Mouse (Mus musculus) CH12.LX (cell line): ENCODE data around the gene Slc9a9. TPM values are rescaled to one million over a fixed set of nuclear protein-coding genes. Genes with fewer than 3 reads are reported as not detected.

Source experiments
- DNase-seq: peaks from one replicate; pipeline ENCODE4 v3.0.0-alpha.2; 2013; ENCODE audit errors: extremely low read depth
- H3K27ac ChIP-seq: 2 replicates; pipeline ENCODE4 v1.5.1; 2012; ENCODE audit warnings: low read depth, mild to moderate bottlenecking, control low read depth, moderate library complexity; ENCODE audit not compliant: insufficient read depth
- H3K27me3 ChIP-seq: replicated peaks from 2 replicates; pipeline ENCODE3; 2012; ENCODE audit warnings: inconsistent platforms
- H3K36me3 ChIP-seq, 2 experiments: replicated peaks in 1 of 2; 2 replicates each; pipeline versions ENCODE3 to v1.6.1; 2012; ENCODE audit warnings: inconsistent platforms in 1 of 2, low read length in 1 of 2, mild to moderate bottlenecking in 1 of 2, mixed read lengths in 1 of 2, moderate library complexity in 1 of 2; ENCODE audit not compliant: control insufficient read depth in 1 of 2, insufficient read depth in 1 of 2
- H3K4me1 ChIP-seq, 2 experiments: 2 replicates each; pipeline ENCODE4 v1.6.1; 2012; ENCODE audit warnings: inconsistent platforms in 1 of 2, moderate library complexity in 1 of 2; ENCODE audit not compliant: insufficient read depth in 2 of 2, control insufficient read depth in 1 of 2
- H3K4me2 ChIP-seq: 2 replicates; pipeline ENCODE4 v1.6.1; 2012; ENCODE audit warnings: low read depth, mild to moderate bottlenecking, control low read depth; ENCODE audit not compliant: poor library complexity, insufficient read depth, severe bottlenecking
- H3K4me3 ChIP-seq, 3 experiments: fragments of 150-350 bp in 1 of 3; sonication (generic) in 1 of 3; replicated peaks in 1 of 3; 2 replicates each; pipeline versions ENCODE3 to v1.5.1; 2011 to 2012; ENCODE audit warnings: low read depth in 2 of 3, low read length in 2 of 3, mild to moderate bottlenecking in 2 of 3, moderate library complexity in 2 of 3, control low read depth in 1 of 3, improper control_type of control experiment in 1 of 3, inconsistent platforms in 1 of 3, mixed read lengths in 1 of 3; ENCODE audit not compliant: poor library complexity in 1 of 3
- H3K79me2 ChIP-seq: replicated peaks from 2 replicates; pipeline ENCODE4 v1.6.1; 2012; ENCODE audit warnings: mild to moderate bottlenecking, moderate library complexity; ENCODE audit not compliant: control insufficient read depth, poor library complexity, insufficient read depth, severe bottlenecking; ENCODE audit errors: extremely low read depth
- H3K9ac ChIP-seq: 2 replicates; pipeline ENCODE4 v1.6.1; 2012; ENCODE audit warnings: low read depth, mild to moderate bottlenecking, control low read depth, moderate library complexity; ENCODE audit not compliant: insufficient read depth
- H3K9me3 ChIP-seq: replicated peaks from 2 replicates; pipeline ENCODE3; 2012; ENCODE audit warnings: low read length, inconsistent platforms, mixed read lengths
- BHLHE40 ChIP-seq: IDR thresholded peaks from 2 replicates; pipeline ENCODE4 v1.6.1; 2011; ENCODE audit warnings: mild to moderate bottlenecking, low read depth, low read length, improper control_type of control experiment
- CHD1 ChIP-seq: IDR thresholded peaks from 2 replicates; pipeline ENCODE4 v1.6.1; 2012; ENCODE audit warnings: low read depth, low read length, improper control_type of control experiment, inconsistent platforms
- CHD2 ChIP-seq: IDR thresholded peaks from 2 replicates; pipeline ENCODE4 v1.6.1; 2011; ENCODE audit warnings: low read length, improper control_type of control experiment
- CTCF ChIP-seq, 2 experiments: IDR thresholded peaks in 1 of 2; conservative IDR thresholded peaks in 1 of 2; 2 replicates each; pipeline ENCODE4 v1.5.1; 2011 to 2012; ENCODE audit warnings: low read depth in 2 of 2, low read length in 2 of 2, improper control_type of control experiment in 1 of 2, inconsistent platforms in 1 of 2, mild to moderate bottlenecking in 1 of 2, moderate library complexity in 1 of 2
- E2F4 ChIP-seq: IDR thresholded peaks from 2 replicates; pipeline ENCODE4 v1.6.1; 2011; ENCODE audit warnings: low read depth, low read length, improper control_type of control experiment; ENCODE audit not compliant: insufficient replicate concordance
- EP300 ChIP-seq: IDR thresholded peaks from 2 replicates; pipeline ENCODE4 v1.6.1; 2011; ENCODE audit warnings: low read length, improper control_type of control experiment
- ETS1 ChIP-seq: conservative IDR thresholded peaks from 2 replicates; pipeline ENCODE4 v1.6.1; 2012; ENCODE audit warnings: low read depth, mild to moderate bottlenecking, inconsistent platforms, low read length, improper control_type of control experiment, moderate library complexity
- GABPA ChIP-seq: IDR thresholded peaks from 2 replicates; pipeline ENCODE4 v1.6.1; 2012; ENCODE audit warnings: low read depth, low read length, improper control_type of control experiment, inconsistent platforms; ENCODE audit not compliant: insufficient replicate concordance
- JUN ChIP-seq: IDR thresholded peaks from 2 replicates; pipeline ENCODE4 v1.6.1; 2011; ENCODE audit warnings: low read depth, mild to moderate bottlenecking, low read length, improper control_type of control experiment, moderate library complexity; ENCODE audit not compliant: insufficient read depth
- JUND ChIP-seq: conservative IDR thresholded peaks from 2 replicates; pipeline ENCODE4 v1.6.1; 2011; ENCODE audit warnings: low read depth, low read length, improper control_type of control experiment
- MAX ChIP-seq: IDR thresholded peaks from 2 replicates; pipeline ENCODE4 v1.6.1; 2011; ENCODE audit warnings: low read length, improper control_type of control experiment
- MEF2A ChIP-seq: IDR thresholded peaks from 2 replicates; pipeline ENCODE4 v1.6.1; 2014; ENCODE audit warnings: low read depth, mild to moderate bottlenecking, inconsistent platforms, low read length, improper control_type of control experiment, borderline replicate concordance
- MXI1 ChIP-seq: IDR thresholded peaks from 2 replicates; pipeline ENCODE4 v1.6.1; 2011; ENCODE audit warnings: mild to moderate bottlenecking, low read depth, low read length, improper control_type of control experiment
- MYC ChIP-seq: IDR thresholded peaks from 2 replicates; pipeline ENCODE4 v1.6.1; 2011; ENCODE audit warnings: low read depth, mild to moderate bottlenecking, improper control_type of control experiment, low read length
- NRF1 ChIP-seq: IDR thresholded peaks from 2 replicates; pipeline ENCODE4 v1.6.1; 2014; ENCODE audit warnings: low read depth, mild to moderate bottlenecking, inconsistent platforms, low read length, improper control_type of control experiment, moderate library complexity
- PAX5 ChIP-seq: IDR thresholded peaks from 2 replicates; pipeline ENCODE4 v1.6.1; 2012; ENCODE audit warnings: low read length, inconsistent platforms, mixed read lengths
- POLR2A ChIP-seq: IDR thresholded peaks from 2 replicates; pipeline ENCODE4 v1.6.1; 2011; ENCODE audit warnings: low read depth, mild to moderate bottlenecking, improper control_type of control experiment, low read length
- POLR2AphosphoS2 ChIP-seq: IDR thresholded peaks from 2 replicates; pipeline ENCODE4 v1.6.1; 2011; ENCODE audit warnings: low read depth, low read length, improper control_type of control experiment
- RAD21 ChIP-seq: IDR thresholded peaks from 2 replicates; pipeline ENCODE4 v1.6.1; 2011; ENCODE audit warnings: low read depth, mild to moderate bottlenecking, low read length, improper control_type of control experiment, moderate library complexity
- UBTF ChIP-seq: IDR thresholded peaks from 2 replicates; pipeline ENCODE4 v1.6.1; 2012; ENCODE audit warnings: low read depth, mild to moderate bottlenecking, inconsistent platforms, low read length, improper control_type of control experiment, moderate library complexity
- USF2 ChIP-seq: conservative IDR thresholded peaks from 2 replicates; pipeline ENCODE4 v1.6.1; 2011; ENCODE audit warnings: low read depth, low read length, improper control_type of control experiment
- ZKSCAN1 ChIP-seq: IDR thresholded peaks from 2 replicates; pipeline ENCODE4 v1.6.1; 2012; ENCODE audit warnings: low read depth, inconsistent platforms, low read length, improper control_type of control experiment, borderline replicate concordance
- ZMIZ1 ChIP-seq: IDR thresholded peaks from 2 replicates; pipeline ENCODE4 v1.6.1; 2012; ENCODE audit warnings: low read depth, mild to moderate bottlenecking, inconsistent platforms, low read length, improper control_type of control experiment
- ZNF384 ChIP-seq: IDR thresholded peaks from 2 replicates; pipeline ENCODE4 v1.6.1; 2012; ENCODE audit warnings: low read depth, low read length, improper control_type of control experiment, inconsistent platforms
- dilution Hi-C: fragments of 300-500 bp; cut with MboI; formaldehyde crosslinking; loops from 2 replicates; pipeline ENCODE4 v1.14.3; 2020; ENCODE audit warnings: low sequenced_read_pairs; ENCODE audit not compliant: extremely low pct_unique_long_range_greater_than_20kb, extremely low pct_ligation_motif_present
- in situ Hi-C: fragments of 300-500 bp; cut with MboI; formaldehyde crosslinking; loops from 3 replicates; pipeline ENCODE4 v1.14.3; 2019; ENCODE audit warnings: low sequenced_read_pairs, low pct_ligation_motif_present, low pct_unique_long_range_greater_than_20kb, mixed read lengths
- polyA plus RNA-seq: library from polyadenylated mRNA; unstranded; fragments of >175 nt; gene quantifications from 2 replicates; pipeline ENCODE4 v1.2.1, GENCODE M21; 2012; ENCODE audit warnings: low read depth; ENCODE audit not compliant: insufficient read length
- total RNA-seq, 2 experiments: library from RNA; depleted of rRNA; stranded (reverse); fragments of 300-350 nt in 1 of 2; fragments of >200 nt in 1 of 2; gene quantifications; 2 replicates each; pipeline ENCODE4 v1.2.3; 2012 to 2014

The Slc9a9 gene
- total and polyA plus RNA-seq, 3 experiments: not detected

- H3K9ac ChIP-seq: no peak overlapping the region
- H3K9me3 ChIP-seq: peaks cover 57% of the 10 kb centered on the region
- in situ Hi-C loops: no loop called here
- no peak for DNase-seq
- H3K79me2 ChIP-seq: no peaks in the 10 kb centered on the region
- H3K4me1 ChIP-seq: no peaks in the 10 kb centered on the region
- dilution Hi-C loops: no loop called here
- no peaks in the 10 kb centered on the region for H3K27me3 ChIP-seq
- no peak overlapping the region for H3K4me3 ChIP-seq
- H3K27ac ChIP-seq: no peak overlapping the region
- TF ChIP-seq ZMIZ1: no peak
- no peak for TF ChIP-seq JUN
- TF ChIP-seq MYC: no peak
- TF ChIP-seq NRF1: no peak
- no peaks in the 10 kb centered on the region for H3K36me3 ChIP-seq
- no peak overlapping the region for H3K4me2 ChIP-seq
Observed at GRCm38 (mm10) chr9:94856093-94856492, 186.4 kb downstream of the Slc9a9 start.

GRCm38 (mm10) chr9:94868557-94868956 is 198.8 kb downstream of the Slc9a9 start:
- no peak overlapping the region for H3K9ac ChIP-seq
- TF ChIP-seq CTCF (conservative IDR thresholded peaks at IDR 0.05 in 1 of 2, IDR thresholded peaks at IDR 0.05 in 1 of 2; ENCODE audit: low read depth in 2 of 2, low read length in 2 of 2) (no peak), USF2 (no peak), GABPA (no peak), CHD2 (no peak), POLR2A (no peak), UBTF (no peak), RAD21 (no peak), ETS1 (no peak), PAX5 (no peak), CHD1 (no peak), MXI1 (no peak)
- no peak for DNase-seq
- H3K9me3 ChIP-seq: peaks cover 25% of the 10 kb centered on the region
- dilution Hi-C loops (no loop called here), in situ Hi-C loops (no loop called here)
- no peak overlapping the region for H3K4me2 ChIP-seq
- no peak overlapping the region for H3K4me3 ChIP-seq
- no peak overlapping the region for H3K27ac ChIP-seq
- no peaks in the 10 kb centered on the region for H3K36me3 ChIP-seq
- no peaks in the 10 kb centered on the region for H3K27me3 ChIP-seq
- H3K4me1 ChIP-seq: no peaks in the 10 kb centered on the region
- no peaks in the 10 kb centered on the region for H3K79me2 ChIP-seq

GRCm38 (mm10) chr9:94869023-94869799 is 199.5 kb downstream of the Slc9a9 start:
- Histone ChIP-seq H3K9me3 (peaks cover 29% of the 10 kb centered on the region), H3K36me3 (no peaks in the 10 kb centered on the region), H3K4me3 (no peak overlapping the region), H3K4me1 (no peaks in the 10 kb centered on the region), H3K27me3 (no peaks in the 10 kb centered on the region), H3K9ac (no peak overlapping the region), H3K27ac (no peak overlapping the region), H3K4me2 (no peak overlapping the region), H3K79me2 (no peaks in the 10 kb centered on the region)
- no peak for TF ChIP-seq MAX
- TF ChIP-seq CHD1: no peak
- no peak for TF ChIP-seq ZKSCAN1
- no peak for TF ChIP-seq POLR2AphosphoS2
- no peak for TF ChIP-seq EP300
- no peak for TF ChIP-seq CTCF (conservative IDR thresholded peaks at IDR 0.05 in 1 of 2, IDR thresholded peaks at IDR 0.05 in 1 of 2; ENCODE audit: low read depth in 2 of 2, low read length in 2 of 2)
- no peak for TF ChIP-seq ZNF384
- TF ChIP-seq E2F4: no peak
- no peak for TF ChIP-seq MEF2A
- TF ChIP-seq JUND: no peak
- no peak for TF ChIP-seq BHLHE40
- dilution Hi-C loops: no loop called here
- in situ Hi-C loops: no loop called here
- no peak for DNase-seq
